Mouse (Mus musculus): ENCODE data around the gene Adam3. TPM values are rescaled to one million over a fixed set of nuclear protein-coding genes. Genes with fewer than 3 reads are reported as not detected.

Gene Adam3
- not detected for total RNA-seq (2021)
- long read RNA-seq, experiment 1, result 0 reads
- long read RNA-seq, experiment 2, result 0 reads

DNA sequence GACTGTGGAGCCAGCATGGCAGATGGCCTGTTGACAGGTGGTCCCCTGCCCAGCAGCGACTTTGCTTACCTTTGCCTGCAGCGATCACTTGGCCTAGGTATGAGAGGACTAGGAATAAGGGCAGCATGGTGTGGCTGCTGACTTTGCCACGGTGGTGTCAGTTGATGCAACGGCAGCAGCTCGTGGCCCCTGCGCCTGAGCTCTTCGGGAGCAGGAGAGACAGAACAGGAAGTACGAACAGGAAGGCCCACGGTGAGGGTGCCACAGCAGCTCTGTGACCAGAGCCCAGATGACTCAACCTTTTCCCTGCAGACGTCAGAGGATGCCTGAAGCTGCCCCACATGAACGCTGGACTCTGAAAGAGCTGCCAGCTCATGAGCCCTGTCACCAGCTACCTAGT is at the start of gene Adam3:
Adam3 (minus strand) TSS at position 223 of the 400 bp plus-strand sequence.
- no peak for DNase-seq

DNA sequence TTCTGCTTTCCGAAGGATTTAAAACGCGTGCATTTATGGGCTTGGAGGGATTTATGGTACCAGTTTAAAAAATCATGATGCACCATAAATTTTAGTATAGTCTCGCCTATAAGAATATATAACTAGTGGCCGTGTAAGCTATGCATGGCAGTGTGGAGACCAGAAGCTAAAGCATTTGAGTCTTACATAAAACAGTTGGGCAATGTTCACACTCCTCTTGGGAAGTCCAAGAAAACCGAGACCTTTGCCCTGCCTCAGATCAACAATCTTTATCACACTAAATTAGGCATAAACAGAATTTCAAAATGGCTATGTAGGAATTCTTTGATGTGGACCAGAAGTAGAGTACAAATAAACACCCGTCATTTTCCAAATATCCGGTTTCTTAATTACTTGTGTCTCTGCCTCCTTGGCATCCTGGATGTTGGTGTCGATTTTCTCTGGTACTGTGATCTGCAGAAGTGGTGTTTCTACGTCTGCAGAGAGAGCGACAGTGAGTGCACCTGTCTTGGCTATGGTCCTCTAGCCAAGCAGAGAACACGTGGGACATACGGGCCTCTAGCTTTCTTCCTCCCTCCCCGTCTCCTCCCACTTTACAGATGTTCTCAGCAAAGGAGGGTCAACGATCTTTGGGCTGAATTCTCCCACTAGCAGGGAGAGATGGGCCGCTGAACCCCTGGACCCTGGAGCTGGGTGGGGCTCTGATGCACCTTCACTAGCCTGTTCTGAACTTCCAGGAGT is 596 bp downstream of the Adam3 start:
- no peak for DNase-seq

Other genes with a start within 250 kb of the Adam3 start
- under 1 TPM; 0.56 to 0.63 TPM for gene Adam5, start 98.5 kb upstream of the Adam3 start, total RNA-seq (2021)

All from adrenal gland, postnatal 36 days (tissue).